Mouse (Mus musculus): ENCODE results near the gene A430078G23Rik. TPM values are rescaled to one million over a fixed set of nuclear protein-coding genes. Genes with fewer than 3 reads are reported as not detected.
"Not testable (repeated sequence)": the region's sequence is repeated elsewhere in the genome, so short reads cannot be mapped to it uniquely, and the experiment has no call there.

The A430078G23Rik gene
- not detected in 2 replicates for total RNA-seq (2014; rRNA removed)
- polyA plus RNA-seq (2015; fragmentation: Nextera tagmentation; extraction: Ambion mirVana), result 0.09 TPM in 1 of 2 replicates, not detected in the other

DNA sequence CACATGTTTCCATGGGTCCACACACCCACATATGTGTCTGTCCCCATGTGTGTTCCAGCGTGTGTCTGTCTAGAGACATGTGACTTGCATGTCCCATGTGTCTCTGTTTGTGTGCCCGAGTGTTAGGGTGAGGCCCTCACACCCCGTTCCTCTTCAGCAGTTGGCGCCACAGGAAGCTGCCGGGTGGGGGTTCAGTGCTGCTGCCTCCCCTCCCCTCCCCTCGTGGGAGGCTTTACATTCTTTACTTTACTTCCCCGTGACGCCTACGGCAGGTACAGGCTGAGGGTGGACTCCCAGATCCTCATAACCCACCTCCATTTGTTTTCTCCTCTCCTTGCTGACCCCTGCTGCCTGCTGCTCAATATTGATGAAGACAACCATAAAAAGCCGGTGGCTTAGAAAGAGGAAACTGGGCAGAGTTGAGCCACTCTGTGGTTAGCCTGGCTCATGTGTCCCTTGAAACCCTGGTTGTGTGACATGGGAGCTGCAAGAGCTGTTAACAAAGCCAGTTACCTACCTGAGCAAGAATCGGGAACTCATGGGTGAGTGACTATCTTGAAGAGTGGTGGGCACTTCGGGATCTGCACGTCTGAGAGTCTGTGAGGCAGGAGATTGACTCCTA lies at the start of gene A430078G23Rik:
Gene A430078G23Rik (plus strand): TSS at position 227 of the 622 bp plus-strand sequence.
- no peaks in the 10 kb centered on the region for H3K4me1 ChIP-seq (ENCODE audit: insufficient read depth, low read length)
- no peaks in the 10 kb centered on the region for H3K9me3 ChIP-seq (ENCODE audit: low read length)
- ATAC-seq, result no peak
- H3K27ac ChIP-seq, result no peak within 1 kb of the TSS
- no peak for DNase-seq (ENCODE audit: low spot score)
- no peak within 1 kb of the TSS for H3K4me3 ChIP-seq (ENCODE audit: low read length)
- H3K4me2 ChIP-seq (ENCODE audit: low read depth, low read length), result no peak within 1 kb of the TSS
- H3K36me3 ChIP-seq (ENCODE audit: insufficient read depth, low read length), result no peaks in the 10 kb centered on the region
- no peak within 1 kb of the TSS for H3K9ac ChIP-seq (replicated peaks; ENCODE audit: low read length)
- H3K27me3 ChIP-seq (ENCODE audit: insufficient read depth, low read length), result no peaks in the 10 kb centered on the region
- TF ChIP-seq CTCF (IDR thresholded peaks at IDR 0.05; ENCODE audit: low read depth), result no peak
- 81% methylated on average over 13 of the region's 13 CpGs for WGBS

DNA sequence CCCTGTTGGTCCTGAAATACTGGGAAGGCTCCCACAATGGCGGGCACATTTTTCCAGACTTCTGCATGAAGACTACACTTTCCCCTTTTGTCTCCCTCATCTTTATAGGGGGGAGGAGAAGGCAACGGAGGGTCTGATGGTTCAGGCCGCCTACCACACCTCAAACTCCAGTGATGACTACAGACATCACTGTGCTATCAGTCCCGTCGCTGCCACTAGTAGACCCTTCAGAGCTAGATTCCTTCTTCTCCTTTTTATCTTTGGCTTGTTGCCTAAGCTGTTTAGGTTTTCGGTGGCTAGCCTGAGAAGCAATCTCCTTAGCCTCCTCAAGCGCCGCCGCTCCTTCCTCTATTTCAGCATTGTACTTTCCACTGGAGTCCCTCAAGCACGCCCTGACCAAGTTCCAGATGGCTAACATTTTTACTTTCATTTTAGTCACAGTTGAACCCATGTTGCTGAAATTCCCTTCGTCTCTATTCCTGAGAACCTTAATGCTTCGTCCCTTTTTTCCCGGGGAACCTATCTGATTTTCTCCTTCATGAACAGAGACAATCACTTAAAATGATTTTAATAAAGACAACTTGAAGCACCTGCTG lies 44.9 kb upstream of the A430078G23Rik start:
- H3K4me1 ChIP-seq (ENCODE audit: insufficient read depth, low read length); H3K4me3 ChIP-seq (ENCODE audit: low read length); DNase-seq (ENCODE audit: low spot score); H3K27ac ChIP-seq; H3K4me2 ChIP-seq (ENCODE audit: low read depth, low read length); H3K9me3 ChIP-seq (ENCODE audit: low read length); H3K27me3 ChIP-seq (ENCODE audit: insufficient read depth, low read length); H3K9ac ChIP-seq (replicated peaks; ENCODE audit: low read length); H3K36me3 ChIP-seq (ENCODE audit: insufficient read depth, low read length); ATAC-seq: not testable (repeated sequence)
- 93% methylated on average over 13 of the region's 13 CpGs for WGBS

DNA sequence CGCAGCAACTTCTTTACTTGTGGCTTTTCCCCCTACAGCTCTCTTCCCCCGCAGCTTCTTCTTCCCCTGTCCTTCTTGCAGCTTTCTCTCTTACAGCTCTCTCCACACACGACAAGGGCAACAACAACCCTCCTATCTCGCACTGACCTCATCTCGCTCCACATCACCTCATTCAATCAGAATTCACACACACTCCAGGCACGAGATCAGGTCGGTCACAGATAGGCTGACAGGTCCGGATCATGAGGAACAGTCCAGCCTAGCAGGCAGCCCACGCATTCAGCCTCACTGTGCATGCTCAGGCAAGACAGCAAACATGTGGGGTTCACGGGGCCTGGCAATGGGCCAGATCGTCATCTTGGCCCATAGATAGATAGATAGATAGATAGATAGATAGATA lies 43.6 kb upstream of the A430078G23Rik start:
- no peak for TF ChIP-seq CTCF (IDR thresholded peaks at IDR 0.05; ENCODE audit: low read depth)
- 92% methylated on average over 11 of the region's 11 CpGs for WGBS

DNA sequence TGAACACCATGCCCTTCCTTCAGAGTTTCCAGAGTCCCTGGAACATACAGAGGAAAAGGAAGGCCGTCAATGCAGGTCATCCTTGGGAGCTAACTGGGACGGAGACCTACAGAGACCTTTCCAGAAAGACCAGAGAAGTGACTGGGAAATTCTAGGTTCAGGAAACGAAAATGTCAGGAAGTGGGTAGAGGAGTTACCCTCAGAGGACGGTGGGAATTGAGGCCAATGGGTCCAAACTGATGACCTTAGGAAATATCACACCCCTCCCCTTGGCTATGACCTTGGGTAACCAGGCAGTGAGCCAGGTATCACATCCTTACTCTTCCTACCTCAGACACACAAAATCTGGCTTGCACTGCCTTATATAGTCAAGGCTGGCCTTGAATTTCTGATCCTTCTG lies 41.7 kb upstream of the A430078G23Rik start:
- Histone ChIP-seq H3K9me3 (ENCODE audit: low read length) (peaks cover 1% of the 10 kb centered on the region; the same call in 1 of the 2 replicates), H3K4me2 (ENCODE audit: low read depth, low read length) (no peak overlapping the region), H3K4me1 (ENCODE audit: insufficient read depth, low read length) (no peaks in the 10 kb centered on the region), H3K4me3 (ENCODE audit: low read length) (no peak overlapping the region), H3K9ac (replicated peaks; ENCODE audit: low read length) (no peak overlapping the region), H3K27me3 (ENCODE audit: insufficient read depth, low read length) (no peaks in the 10 kb centered on the region), H3K36me3 (ENCODE audit: insufficient read depth, low read length) (no peaks in the 10 kb centered on the region), H3K27ac (no peak overlapping the region)
- TF ChIP-seq CTCF (IDR thresholded peaks at IDR 0.05; ENCODE audit: low read depth), result no peak
- ATAC-seq (no peak), DNase-seq (ENCODE audit: low spot score) (no peak)
- 79% methylated on average over 4 of the region's 4 CpGs for WGBS

More for the DNA sequence above, 43.6 kb upstream of the A430078G23Rik start:
- ATAC-seq (no peak), DNase-seq (ENCODE audit: low spot score) (no peak)
- Histone ChIP-seq H3K27me3 (ENCODE audit: insufficient read depth, low read length) (no peaks in the 10 kb centered on the region), H3K9ac (replicated peaks; ENCODE audit: low read length) (no peak overlapping the region), H3K4me1 (ENCODE audit: insufficient read depth, low read length) (no peaks in the 10 kb centered on the region), H3K27ac (no peak overlapping the region), H3K4me3 (ENCODE audit: low read length) (no peak overlapping the region), H3K4me2 (ENCODE audit: low read depth, low read length) (no peak overlapping the region), H3K36me3 (ENCODE audit: insufficient read depth, low read length) (no peaks in the 10 kb centered on the region), H3K9me3 (ENCODE audit: low read length) (peaks cover 6% of the 10 kb centered on the region; the same call in 1 of the 2 replicates)

DNA sequence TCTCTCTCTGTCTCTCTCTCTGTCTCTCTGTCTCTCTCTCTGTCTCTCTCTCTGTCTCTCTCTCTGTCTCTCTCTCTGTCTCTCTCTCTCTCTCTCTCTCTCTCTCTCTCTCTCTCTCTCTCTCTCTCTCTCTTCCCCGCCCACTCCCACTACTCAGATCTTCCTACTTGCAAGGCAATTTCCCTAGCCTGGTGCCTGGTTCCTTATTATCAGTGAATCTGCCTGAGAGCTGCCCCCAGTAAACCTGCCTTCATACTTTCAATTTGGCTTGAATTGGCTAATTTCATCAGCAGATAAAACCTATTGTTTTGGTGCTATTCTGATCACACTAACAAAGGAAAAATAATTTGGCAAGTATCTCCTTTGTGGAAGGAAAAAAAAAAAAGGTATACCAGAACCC lies 39.8 kb upstream of the A430078G23Rik start:
- not testable (repeated sequence) for H3K27me3 ChIP-seq (ENCODE audit: insufficient read depth, low read length); H3K4me3 ChIP-seq (ENCODE audit: low read length); H3K27ac ChIP-seq; H3K36me3 ChIP-seq (ENCODE audit: insufficient read depth, low read length); H3K9ac ChIP-seq (replicated peaks; ENCODE audit: low read length); H3K4me2 ChIP-seq (ENCODE audit: low read depth, low read length); ATAC-seq; H3K9me3 ChIP-seq (ENCODE audit: low read length); DNase-seq (ENCODE audit: low spot score); H3K4me1 ChIP-seq (ENCODE audit: insufficient read depth, low read length)
- 89% methylated on average over 1 of the region's 1 CpGs for WGBS

DNA sequence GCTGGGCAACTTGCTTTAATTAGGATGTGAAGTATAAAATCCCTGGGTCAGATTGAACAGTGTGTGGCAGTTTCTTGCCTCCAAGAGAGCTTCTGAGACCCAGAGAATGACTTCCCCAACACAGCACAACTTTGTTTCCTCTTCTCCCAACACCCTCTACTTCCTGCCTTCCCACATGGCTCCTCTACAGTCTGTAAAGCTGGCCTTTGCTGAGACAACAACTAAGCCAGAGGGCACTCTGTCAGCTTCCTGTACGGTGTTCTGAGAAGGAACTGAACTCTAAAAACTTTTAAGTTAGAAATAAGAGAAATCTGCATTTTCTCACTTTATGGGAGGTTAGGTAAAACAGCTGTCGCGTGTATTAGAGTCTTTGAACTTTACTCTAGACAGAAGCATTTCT lies 39.4 kb upstream of the A430078G23Rik start:
- Histone ChIP-seq H3K9ac (replicated peaks; ENCODE audit: low read length) (no peak overlapping the region), H3K27me3 (ENCODE audit: insufficient read depth, low read length) (no peaks in the 10 kb centered on the region), H3K9me3 (ENCODE audit: low read length) (no peaks in the 10 kb centered on the region), H3K27ac (no peak overlapping the region), H3K36me3 (ENCODE audit: insufficient read depth, low read length) (no peaks in the 10 kb centered on the region), H3K4me2 (ENCODE audit: low read depth, low read length) (no peak overlapping the region), H3K4me3 (ENCODE audit: low read length) (no peak overlapping the region), H3K4me1 (ENCODE audit: insufficient read depth, low read length) (no peaks in the 10 kb centered on the region)
- WGBS, result 85% methylated on average over 3 of the region's 3 CpGs
- DNase-seq (ENCODE audit: low spot score), result no peak
- no peak for ATAC-seq
- no peak for TF ChIP-seq CTCF (IDR thresholded peaks at IDR 0.05; ENCODE audit: low read depth)

DNA sequence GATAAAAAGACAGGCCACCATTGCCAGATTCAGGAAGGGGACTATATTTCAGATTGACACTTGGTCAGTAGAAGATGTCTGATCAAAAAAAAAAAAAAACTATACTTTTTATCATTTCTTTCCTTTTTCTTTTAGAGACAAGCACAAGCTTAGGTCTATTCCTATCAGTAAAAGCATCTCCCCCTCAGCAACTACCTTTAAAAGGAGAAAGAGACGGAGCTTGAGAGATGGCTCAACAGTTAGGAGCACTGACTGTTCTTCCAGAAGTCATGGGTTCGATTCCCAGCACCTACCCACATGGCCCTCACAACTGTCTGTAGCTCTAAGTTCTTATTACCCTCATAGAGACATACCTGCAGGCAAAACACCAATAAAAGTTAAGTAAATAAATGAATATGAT lies 38.9 kb upstream of the A430078G23Rik start:
- Histone ChIP-seq H3K4me1 (ENCODE audit: insufficient read depth, low read length) (no peaks in the 10 kb centered on the region), H3K4me2 (ENCODE audit: low read depth, low read length) (no peak overlapping the region), H3K27me3 (ENCODE audit: insufficient read depth, low read length) (no peaks in the 10 kb centered on the region), H3K36me3 (ENCODE audit: insufficient read depth, low read length) (no peaks in the 10 kb centered on the region), H3K4me3 (ENCODE audit: low read length) (no peak overlapping the region), H3K9ac (replicated peaks; ENCODE audit: low read length) (no peak overlapping the region), H3K27ac (no peak overlapping the region), H3K9me3 (ENCODE audit: low read length) (no peaks in the 10 kb centered on the region)
- 81% methylated on average over 2 of the region's 2 CpGs for WGBS
- ATAC-seq (no peak), DNase-seq (ENCODE audit: low spot score) (no peak)
- no peak for TF ChIP-seq CTCF (IDR thresholded peaks at IDR 0.05; ENCODE audit: low read depth)

Data from hindbrain, postnatal 0 days (tissue).